Mouse (Mus musculus): Measurements from ENCODE around the gene Gm10961.

The Gm10961 gene

DNA sequence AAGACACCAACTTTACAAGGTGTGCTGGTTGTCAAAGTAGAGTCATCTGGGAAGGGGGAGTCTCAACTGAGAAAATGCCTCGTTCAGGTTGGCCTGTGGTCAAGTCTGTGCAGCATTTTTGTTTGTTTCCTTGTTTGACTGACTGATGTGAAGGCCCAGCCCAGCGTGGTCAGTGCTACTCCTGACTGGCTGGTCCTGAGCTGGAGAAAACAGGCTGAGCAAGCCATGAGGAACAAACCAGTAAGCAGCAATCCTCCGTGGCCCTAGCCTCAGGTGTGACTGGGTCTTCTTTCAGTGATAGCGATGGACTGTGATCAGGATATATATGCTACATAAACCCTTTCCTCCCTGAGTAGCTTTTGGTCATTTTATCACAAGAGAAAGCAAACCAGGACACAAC, 25.8 kb downstream of the Gm10961 start:
- no peak for DNase-seq (ENCODE audit: low spot score)

DNA sequence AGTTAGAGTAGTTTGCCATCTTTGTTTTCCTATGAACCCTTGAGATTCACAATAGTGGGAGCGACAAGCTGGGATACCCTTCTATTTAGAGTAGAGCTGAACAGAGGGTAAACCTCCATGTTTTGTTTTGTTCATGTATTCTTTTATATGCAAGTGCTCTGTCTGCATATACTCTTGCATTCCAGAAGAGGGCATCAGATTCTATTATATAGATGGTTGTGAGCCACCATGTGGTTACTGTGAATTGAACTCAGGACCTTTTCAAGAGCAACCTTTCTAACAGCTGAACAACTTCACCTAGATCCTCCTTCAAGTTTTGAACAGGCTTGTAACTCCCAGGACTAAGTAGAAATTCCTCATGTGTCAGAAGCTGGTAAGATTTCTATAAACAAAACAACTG, 27.9 kb downstream of the Gm10961 start:
- no peak for DNase-seq (ENCODE audit: low spot score)

DNA sequence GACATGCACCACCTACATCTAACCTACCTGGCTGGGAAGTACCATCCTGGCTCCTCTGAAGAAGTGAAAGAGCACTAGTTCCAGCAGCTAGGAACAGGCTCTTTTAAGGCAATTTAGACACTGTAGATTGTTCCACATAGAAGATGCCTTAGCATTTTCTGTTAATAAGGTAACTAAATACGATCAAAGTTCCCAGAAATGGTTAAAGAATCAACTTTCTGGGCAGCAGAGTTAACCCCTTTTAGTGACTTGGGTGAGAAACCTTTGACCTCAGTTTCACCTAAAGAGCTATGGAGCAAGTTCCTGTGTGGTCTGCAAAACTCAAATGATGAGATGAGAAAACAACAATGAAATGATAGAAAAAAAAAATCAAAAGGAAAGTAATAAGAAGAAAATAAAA, 33.5 kb downstream of the Gm10961 start:
- DNase-seq (ENCODE audit: low spot score), result no peak

- DNase-seq (ENCODE audit: low spot score), result no peak
Measured at GRCm38 (mm10) chr3:107667426-107667825, 36.3 kb downstream of the Gm10961 start.

DNA sequence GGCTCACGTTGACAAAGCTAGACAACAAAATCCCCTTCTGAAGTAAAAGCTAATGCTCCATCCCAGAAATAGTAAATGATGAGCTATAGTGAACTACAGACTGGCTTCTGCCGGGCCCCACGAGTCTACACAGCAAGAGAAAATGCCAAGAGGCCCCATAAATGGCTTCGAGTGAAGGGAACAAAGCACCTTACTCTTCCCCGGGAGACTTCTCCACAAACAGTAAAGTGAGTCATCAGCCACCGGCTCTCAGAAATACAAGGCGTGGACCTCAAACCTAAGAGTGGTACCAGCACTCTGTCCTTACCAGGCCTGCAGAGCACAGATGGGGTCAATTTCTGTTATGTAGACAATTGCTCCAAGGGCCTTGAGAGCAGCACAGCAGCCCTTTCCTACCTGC, 37.7 kb downstream of the Gm10961 start:
- no peak for DNase-seq (ENCODE audit: low spot score)

DNA sequence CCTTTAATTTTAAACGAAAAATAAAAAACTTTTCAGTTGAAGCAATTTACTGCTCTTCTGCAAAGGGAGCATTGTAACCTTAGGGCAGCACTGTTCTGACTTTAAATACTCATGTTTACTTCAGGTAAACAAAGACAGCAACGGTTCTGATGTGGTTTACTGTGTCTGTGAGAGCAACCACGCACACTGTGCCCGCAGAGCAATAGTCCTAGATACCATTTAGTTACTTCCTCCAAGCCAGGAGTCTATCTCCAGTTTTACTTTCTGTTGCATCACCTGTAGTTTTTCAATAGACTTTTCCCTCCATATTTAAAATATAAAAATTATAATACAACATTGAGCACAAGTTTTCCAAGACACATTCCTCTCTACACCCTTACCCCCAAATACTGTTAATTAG, 39.4 kb downstream of the Gm10961 start:
- DNase-seq (ENCODE audit: low spot score), result no peak

DNA sequence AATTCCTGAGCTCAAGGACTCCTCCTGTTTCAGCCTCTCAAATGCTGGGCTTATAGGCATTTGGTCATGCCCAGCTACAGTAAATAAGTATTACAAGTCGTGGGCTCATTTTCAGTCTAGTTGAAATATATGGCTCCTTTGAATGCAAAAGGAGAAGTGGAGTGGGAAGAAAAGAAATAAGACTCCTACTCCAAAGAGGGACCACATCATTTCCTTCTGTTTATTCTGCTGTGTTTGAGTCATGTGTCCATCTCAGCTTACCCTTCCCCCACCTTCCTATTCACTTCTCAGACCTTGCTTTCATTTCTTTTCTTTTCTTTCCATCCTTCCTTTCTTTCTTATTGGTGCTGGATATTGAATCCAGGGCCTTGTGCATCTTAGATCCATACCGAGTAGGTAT, 40.4 kb downstream of the Gm10961 start:
- DNase-seq (ENCODE audit: low spot score), result no peak

DNA sequence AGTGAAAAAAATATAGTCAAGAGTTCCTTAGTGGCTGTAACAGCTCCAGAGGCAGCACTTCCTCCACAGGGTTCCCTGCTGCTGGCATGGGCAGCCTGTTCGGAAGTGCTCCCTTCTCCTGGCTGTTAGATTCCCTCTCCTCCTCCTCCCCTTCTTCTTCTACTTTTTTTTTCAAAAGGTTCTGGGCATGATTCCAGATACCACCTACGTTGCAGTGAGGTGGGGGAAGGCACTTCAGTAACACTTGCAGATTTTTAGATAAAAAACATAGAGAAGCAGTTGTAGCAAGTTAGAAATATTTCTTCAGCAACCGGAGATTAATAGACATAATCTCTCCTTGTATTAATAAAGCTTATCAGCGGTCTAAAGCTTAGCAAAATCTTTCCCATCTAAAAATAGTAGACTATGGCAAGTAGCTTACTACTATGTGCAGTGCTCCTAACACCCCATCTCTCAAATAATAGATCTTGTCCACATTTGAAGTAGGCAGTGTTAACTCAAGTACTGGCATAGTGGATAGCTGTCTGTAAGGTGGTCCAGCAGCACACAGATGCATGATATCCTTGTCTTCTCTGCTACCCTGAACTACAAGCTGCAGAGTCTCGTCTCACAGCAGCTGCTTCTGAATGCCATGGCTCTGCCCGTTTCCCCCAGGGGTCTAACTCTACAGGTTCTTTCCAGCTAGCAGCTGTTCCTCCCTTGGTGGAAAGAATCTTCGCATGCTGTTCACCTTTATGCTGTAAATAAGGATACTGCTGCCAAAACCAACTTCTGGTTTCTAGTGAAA, 49.9 kb downstream of the Gm10961 start:
- DNase-seq (ENCODE audit: low spot score), result no peak

All from embryo, embryonic 10.5 days (tissue).